Mouse (Mus musculus): ENCODE data around the gene C1qtnf5.

DNA sequence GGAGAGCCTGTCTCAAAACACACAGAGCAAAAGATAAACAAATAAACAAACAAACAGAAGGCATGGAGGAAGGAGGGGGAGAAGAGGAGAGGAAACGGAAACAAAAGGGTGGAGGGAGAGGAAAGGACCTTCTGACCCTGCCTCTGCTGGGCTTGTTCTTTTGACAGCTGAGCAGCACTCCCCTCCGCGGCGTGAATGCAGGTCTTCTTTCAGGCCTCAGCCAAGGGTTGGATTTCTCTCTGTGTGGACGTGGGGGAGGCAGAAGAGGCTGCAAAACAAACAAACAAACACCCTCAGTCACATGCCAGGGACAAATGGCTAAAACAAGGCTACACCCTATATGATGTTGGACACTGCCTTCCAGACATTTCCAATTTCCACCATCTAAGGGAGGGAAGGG lies 18.0 kb downstream of the C1qtnf5 start:
- no peak for TF ChIP-seq POLR2A (IDR thresholded peaks at IDR 0.05; ENCODE audit: borderline replicate concordance, insufficient read depth, low read length)
- no peak for TF ChIP-seq CTCF (IDR thresholded peaks at IDR 0.05; ENCODE audit: borderline replicate concordance, insufficient read depth, low read depth, low read length)

Data from cerebellum, adult 2 months (tissue).